Mouse (Mus musculus): ENCODE measurements at regions not wholly inside any gene's neighbourhood (a gene's known extent, or its start where the extent isn't known, plus 50 kb on each side); places are given as distances from the start of the nearest gene placed in this dataset.
A peak's percentile ranks its signal among the peaks of the same experiment; 100 is the strongest.

DNA sequence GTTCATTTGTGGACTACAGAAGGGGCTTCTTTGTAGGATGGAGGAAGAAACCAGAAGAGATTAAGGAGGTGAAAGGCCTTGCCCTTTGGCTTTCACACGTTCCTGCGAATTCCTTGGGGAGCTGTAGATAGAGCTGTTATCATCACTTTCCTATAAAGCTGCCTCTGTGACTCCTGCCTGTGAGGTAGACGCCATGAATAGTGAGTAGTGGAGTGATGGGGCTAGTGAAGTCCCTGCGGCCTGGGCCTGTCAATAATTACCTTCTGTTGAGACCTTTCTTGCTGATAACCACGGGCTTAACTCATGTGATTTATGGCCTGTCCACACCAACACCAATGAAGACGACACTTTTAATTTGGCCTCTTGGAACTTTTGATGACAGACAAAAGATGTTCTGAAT, 146.0 kb upstream of the Ednra start:
- Histone ChIP-seq H3K27ac (no peak overlapping the region), H3K27me3 (no peaks in the 10 kb centered on the region), H3K9me3 (no peaks in the 10 kb centered on the region), H3K4me1 (replicated peaks) (no peaks in the 10 kb centered on the region), H3K36me3 (no peaks in the 10 kb centered on the region), H3K4me3 (replicated peaks) (no peak overlapping the region), H3K9ac (replicated peaks) (no peak overlapping the region), H3K4me2 (no peak overlapping the region)
- 12% methylated on average over 6 of the region's 6 CpGs for WGBS
- no peak for ATAC-seq (ENCODE audit: insufficient number of reproducible peaks, insufficient read depth, low FRiP score, low TSS enrichment, low read depth)

DNA sequence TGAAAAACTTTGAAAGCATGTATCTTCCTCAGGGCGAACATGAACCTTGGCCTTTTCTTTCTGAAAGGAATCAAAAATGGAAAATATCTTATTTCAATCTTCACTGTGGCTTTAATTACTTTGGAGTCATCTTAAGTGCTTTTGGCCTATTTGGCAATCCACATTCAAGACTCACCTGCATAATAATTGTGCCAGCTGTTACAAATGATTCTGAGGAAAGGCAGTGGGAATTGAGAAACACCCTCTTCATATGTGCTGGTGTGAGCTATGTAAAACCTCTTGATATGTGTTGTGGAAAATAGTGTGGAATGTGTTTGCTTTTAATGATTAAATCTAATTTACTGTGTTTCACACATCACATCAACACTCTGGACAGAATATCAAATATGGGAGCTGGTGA, 148.5 kb upstream of the Ednra start:
- no peak overlapping the region for H3K4me2 ChIP-seq
- H3K4me1 ChIP-seq (replicated peaks), result no peaks in the 10 kb centered on the region
- no peaks in the 10 kb centered on the region for H3K27me3 ChIP-seq
- H3K9ac ChIP-seq (replicated peaks), result no peak overlapping the region
- no peaks in the 10 kb centered on the region for H3K36me3 ChIP-seq
- H3K27ac ChIP-seq, result no peak overlapping the region
- no peak for ATAC-seq (ENCODE audit: insufficient number of reproducible peaks, insufficient read depth, low FRiP score, low TSS enrichment, low read depth)
- H3K9me3 ChIP-seq, result no peaks in the 10 kb centered on the region
- H3K4me3 ChIP-seq (replicated peaks), result no peak overlapping the region
- 94% methylated on average over 1 of the region's 1 CpGs for WGBS

DNA sequence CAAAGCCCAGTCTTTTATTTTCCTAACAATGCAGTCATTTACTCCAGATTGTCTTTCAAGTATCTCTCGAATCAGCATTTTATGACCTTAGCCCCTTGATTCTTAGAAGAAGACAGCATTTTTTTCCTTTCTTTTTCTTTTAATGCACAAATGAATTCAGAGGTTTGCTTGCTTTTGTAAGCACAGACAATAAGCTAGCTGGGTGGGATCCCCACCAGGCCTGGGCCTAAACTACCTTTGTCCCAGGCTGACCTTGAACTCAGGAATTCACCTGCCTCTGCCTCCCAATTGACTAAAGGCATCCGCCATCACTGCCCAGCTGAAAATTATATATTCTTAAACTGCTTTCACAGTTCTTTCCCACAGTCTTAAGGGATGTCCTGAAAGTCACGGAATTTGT, 195.5 kb upstream of the Ednra start:
- no peak overlapping the region for H3K9ac ChIP-seq (replicated peaks)
- H3K27me3 ChIP-seq, result no peaks in the 10 kb centered on the region
- no peak for ATAC-seq (ENCODE audit: insufficient number of reproducible peaks, insufficient read depth, low FRiP score, low TSS enrichment, low read depth)
- H3K9me3 ChIP-seq, result peaks cover 7% of the 10 kb centered on the region; the same call in 1 of the 2 replicates
- no peak overlapping the region for H3K4me2 ChIP-seq
- WGBS, result 87% methylated on average over 3 of the region's 3 CpGs
- no peaks in the 10 kb centered on the region for H3K36me3 ChIP-seq
- no peaks in the 10 kb centered on the region for H3K4me1 ChIP-seq (replicated peaks)
- H3K4me3 ChIP-seq (replicated peaks), result no peak overlapping the region
- H3K27ac ChIP-seq, result no peak overlapping the region

DNA sequence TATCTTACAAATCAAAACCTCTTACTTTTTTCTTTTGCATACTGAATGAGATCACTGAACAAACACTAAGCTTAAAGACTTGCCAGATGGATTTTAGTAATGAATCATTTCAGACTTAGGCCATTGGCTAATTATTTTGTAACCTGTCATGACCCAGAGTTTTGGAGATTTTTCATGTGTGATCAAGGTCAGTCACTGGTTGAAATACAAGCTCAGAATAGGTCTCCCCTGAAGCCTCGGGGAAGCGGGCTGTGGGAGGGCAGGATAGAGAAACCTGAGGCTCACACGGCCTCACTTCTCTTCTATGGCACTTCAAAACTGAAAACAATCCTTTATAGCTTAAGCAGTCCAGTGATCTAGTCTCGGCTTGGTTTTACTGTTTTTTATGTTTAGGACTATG, 197.6 kb upstream of the Ednra start:
- no peak for ATAC-seq (ENCODE audit: insufficient number of reproducible peaks, insufficient read depth, low FRiP score, low TSS enrichment, low read depth)
- H3K4me3 ChIP-seq (replicated peaks), result no peak overlapping the region
- H3K4me1 ChIP-seq (replicated peaks), result no peaks in the 10 kb centered on the region
- no peak overlapping the region for H3K9ac ChIP-seq (replicated peaks)
- WGBS, result 52% methylated on average over 4 of the region's 4 CpGs
- peaks cover 7% of the 10 kb centered on the region; the same call in 1 of the 2 replicates for H3K9me3 ChIP-seq
- no peaks in the 10 kb centered on the region for H3K27me3 ChIP-seq
- no peak overlapping the region for H3K27ac ChIP-seq
- no peak overlapping the region for H3K4me2 ChIP-seq
- H3K36me3 ChIP-seq, result no peaks in the 10 kb centered on the region

DNA sequence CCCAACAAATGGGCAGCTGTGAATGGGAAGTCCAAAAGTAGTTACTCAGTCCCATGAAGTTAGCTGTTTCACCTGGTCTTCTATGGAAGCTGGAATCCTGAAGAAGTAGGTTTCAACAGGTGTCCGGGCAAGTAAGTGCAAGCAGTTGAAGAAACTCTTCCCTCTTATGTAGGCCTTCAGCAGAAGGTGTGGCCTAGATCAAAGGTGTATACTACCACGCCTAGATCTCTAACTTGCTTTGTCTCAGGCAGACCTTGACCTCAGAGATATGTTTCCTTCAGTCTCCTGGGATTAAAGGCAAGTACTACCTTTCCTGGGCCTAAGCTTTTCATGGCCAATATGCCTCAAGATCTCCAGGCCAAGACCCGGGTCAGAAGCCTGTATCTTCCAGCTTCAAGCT, 223.4 kb upstream of the Ednra start:
- Histone ChIP-seq H3K9me3 (0 out of 2 replicates have a peak, but pooled peaks cover 5% of the 10 kb centered on the region), H3K9ac (replicated peaks) (no peak overlapping the region), H3K27ac (no peak overlapping the region), H3K27me3 (no peaks in the 10 kb centered on the region), H3K4me3 (replicated peaks) (no peak overlapping the region), H3K4me2 (no peak overlapping the region), H3K4me1 (replicated peaks) (no peaks in the 10 kb centered on the region), H3K36me3 (no peaks in the 10 kb centered on the region)
- ATAC-seq (ENCODE audit: insufficient number of reproducible peaks, insufficient read depth, low FRiP score, low TSS enrichment, low read depth), result no peak
- WGBS, result 89% methylated on average over 3 of the region's 3 CpGs

- no peaks in the 10 kb centered on the region for H3K36me3 ChIP-seq
- no peak overlapping the region for H3K4me2 ChIP-seq
- no peak for ATAC-seq (ENCODE audit: insufficient number of reproducible peaks, insufficient read depth, low FRiP score, low TSS enrichment, low read depth)
- WGBS, result 87% methylated on average over 5 of the region's 5 CpGs
- H3K27me3 ChIP-seq, result no peaks in the 10 kb centered on the region
- H3K4me1 ChIP-seq (replicated peaks), result no peaks in the 10 kb centered on the region
- no peak overlapping the region for H3K4me3 ChIP-seq (replicated peaks)
- no peaks in the 10 kb centered on the region for H3K9me3 ChIP-seq
- H3K9ac ChIP-seq (replicated peaks), result no peak overlapping the region
- no peak overlapping the region for H3K27ac ChIP-seq
Observed at GRCm38 (mm10) chr8:77949640-77950039, 225.4 kb upstream of the Ednra start.

GRCm38 (mm10) chr8:77958814-77959372, 234.6 kb upstream of the Ednra start:
- no peaks in the 10 kb centered on the region for H3K27me3 ChIP-seq
- H3K4me1 ChIP-seq (replicated peaks), result no peaks in the 10 kb centered on the region
- no peak overlapping the region for H3K4me3 ChIP-seq (replicated peaks)
- no peak overlapping the region for H3K27ac ChIP-seq
- ATAC-seq (ENCODE audit: insufficient number of reproducible peaks, insufficient read depth, low FRiP score, low TSS enrichment, low read depth), result no peak
- H3K4me2 ChIP-seq, result no peak overlapping the region
- no peaks in the 10 kb centered on the region for H3K9me3 ChIP-seq
- no peak overlapping the region for H3K9ac ChIP-seq (replicated peaks)
- H3K36me3 ChIP-seq, result no peaks in the 10 kb centered on the region
- WGBS, result 87% methylated on average over 4 of the region's 4 CpGs

GRCm38 (mm10) chr8:77963102-77963698, 238.9 kb upstream of the Ednra start:
- ATAC-seq (ENCODE audit: insufficient number of reproducible peaks, insufficient read depth, low FRiP score, low TSS enrichment, low read depth), result no peak
- no peaks in the 10 kb centered on the region for H3K36me3 ChIP-seq
- no peaks in the 10 kb centered on the region for H3K9me3 ChIP-seq
- H3K4me2 ChIP-seq, result no peak overlapping the region
- WGBS, result 76% methylated on average over 3 of the region's 3 CpGs
- no peak overlapping the region for H3K4me3 ChIP-seq (replicated peaks)
- no peak overlapping the region for H3K27ac ChIP-seq
- no peaks in the 10 kb centered on the region for H3K27me3 ChIP-seq
- no peaks in the 10 kb centered on the region for H3K4me1 ChIP-seq (replicated peaks)
- H3K9ac ChIP-seq (replicated peaks), result no peak overlapping the region

DNA sequence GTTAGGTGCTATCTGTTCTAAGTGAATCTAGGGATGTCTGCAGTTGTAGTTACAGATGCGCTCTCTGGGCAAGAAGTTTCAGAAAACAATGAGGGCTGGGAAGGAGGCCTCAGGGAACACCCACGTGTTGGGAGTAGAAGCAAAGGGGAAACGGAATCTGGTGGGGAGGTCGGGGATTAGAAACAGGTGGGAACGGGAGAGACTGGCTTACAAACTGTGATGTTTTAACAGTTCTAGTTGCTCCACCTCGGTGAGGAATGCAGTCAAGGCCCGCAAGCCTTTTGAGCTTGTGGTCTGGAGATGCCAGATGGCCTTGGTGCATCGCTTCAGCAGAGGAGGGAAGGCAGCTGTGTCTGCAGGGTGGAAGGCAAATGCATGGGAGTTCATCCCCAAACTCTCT, 242.7 kb upstream of the Ttc29 start:
- H3K9ac ChIP-seq (replicated peaks), result no peak overlapping the region
- peak; percentile 71; the same call in 1 of the 2 replicates for ATAC-seq (ENCODE audit: insufficient number of reproducible peaks, insufficient read depth, low FRiP score, low TSS enrichment, low read depth)
- no peak overlapping the region for H3K4me3 ChIP-seq (replicated peaks)
- peaks cover 15% of the 10 kb centered on the region for H3K4me1 ChIP-seq (replicated peaks)
- no peaks in the 10 kb centered on the region for H3K9me3 ChIP-seq
- WGBS, result 21% methylated on average over 8 of the region's 8 CpGs
- H3K4me2 ChIP-seq, result no peak overlapping the region
- no peaks in the 10 kb centered on the region for H3K27me3 ChIP-seq
- H3K36me3 ChIP-seq, result no peaks in the 10 kb centered on the region
- H3K27ac ChIP-seq, result peak overlapping the region; percentile 50; the same call in 1 of the 2 replicates

DNA sequence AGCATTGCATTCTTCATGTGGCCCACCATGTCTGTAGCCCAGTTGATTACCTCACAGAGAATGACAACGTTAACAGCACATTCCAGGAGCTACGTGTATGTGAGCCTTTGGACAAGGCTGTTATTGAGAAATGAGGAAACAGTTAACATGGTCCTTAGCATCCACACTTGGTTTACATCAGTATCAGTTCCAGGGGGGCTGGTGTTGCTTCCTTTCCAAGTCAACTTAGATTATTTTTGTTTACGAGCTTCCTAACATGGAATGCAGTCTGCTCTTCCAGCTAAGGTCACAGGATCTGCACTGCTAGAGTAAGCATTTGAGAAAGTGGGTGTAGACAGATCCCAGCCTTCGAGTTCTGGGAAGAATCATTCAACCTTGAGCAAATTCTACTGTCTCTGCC, 239.4 kb upstream of the Ttc29 start:
- WGBS, result 42% methylated on average over 4 of the region's 4 CpGs
- no peaks in the 10 kb centered on the region for H3K27me3 ChIP-seq

GRCm38 (mm10) chr8:77979106-77979505, 234.0 kb upstream of the Ttc29 start:
- H3K4me3 ChIP-seq (replicated peaks), result no peak overlapping the region
- H3K4me2 ChIP-seq, result no peak overlapping the region
- ATAC-seq (ENCODE audit: insufficient number of reproducible peaks, insufficient read depth, low FRiP score, low TSS enrichment, low read depth), result no peak
- no peak overlapping the region for H3K27ac ChIP-seq
- WGBS, result 70% methylated on average over 2 of the region's 2 CpGs
- no peaks in the 10 kb centered on the region for H3K4me1 ChIP-seq (replicated peaks)
- no peaks in the 10 kb centered on the region for H3K36me3 ChIP-seq
- no peaks in the 10 kb centered on the region for H3K9me3 ChIP-seq
- no peak overlapping the region for H3K9ac ChIP-seq (replicated peaks)
- H3K27me3 ChIP-seq, result no peaks in the 10 kb centered on the region

More for the DNA sequence above, 239.4 kb upstream of the Ttc29 start:
- Histone ChIP-seq H3K9ac (replicated peaks) (no peak overlapping the region), H3K9me3 (no peaks in the 10 kb centered on the region), H3K27ac (no peak overlapping the region), H3K4me3 (replicated peaks) (no peak overlapping the region), H3K4me2 (no peak overlapping the region), H3K36me3 (no peaks in the 10 kb centered on the region), H3K4me1 (replicated peaks) (peaks cover 15% of the 10 kb centered on the region)
- no peak for ATAC-seq (ENCODE audit: insufficient number of reproducible peaks, insufficient read depth, low FRiP score, low TSS enrichment, low read depth)

DNA sequence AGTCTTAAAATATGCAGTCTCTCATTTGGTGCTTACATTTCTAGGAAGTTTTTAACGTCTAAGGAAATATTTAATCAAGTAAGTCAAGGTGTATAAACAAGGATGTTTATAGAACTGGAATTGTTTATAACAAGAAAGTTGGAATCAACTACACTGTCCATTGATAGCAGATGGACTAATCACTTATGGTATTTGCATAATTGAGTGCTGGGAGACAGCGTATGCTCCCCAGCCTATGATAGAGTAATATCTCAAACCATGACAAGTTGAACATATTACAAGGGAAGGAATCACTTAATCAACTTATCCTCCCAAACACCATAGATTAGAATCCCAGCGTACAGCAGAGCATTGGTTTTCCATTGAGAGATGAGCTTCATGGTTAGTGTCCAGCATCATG, 232.4 kb upstream of the Ttc29 start:
- 83% methylated on average over 3 of the region's 3 CpGs for WGBS
- H3K4me3 ChIP-seq (replicated peaks), result no peak overlapping the region
- no peaks in the 10 kb centered on the region for H3K4me1 ChIP-seq (replicated peaks)
- no peaks in the 10 kb centered on the region for H3K9me3 ChIP-seq
- H3K27ac ChIP-seq, result no peak overlapping the region
- no peaks in the 10 kb centered on the region for H3K36me3 ChIP-seq
- H3K4me2 ChIP-seq, result no peak overlapping the region
- H3K9ac ChIP-seq (replicated peaks), result no peak overlapping the region
- H3K27me3 ChIP-seq, result no peaks in the 10 kb centered on the region
- no peak for ATAC-seq (ENCODE audit: insufficient number of reproducible peaks, insufficient read depth, low FRiP score, low TSS enrichment, low read depth)
